Mouse (Mus musculus) limb, embryonic 14.5 days (tissue): ENCODE measurements around the gene Spout1. TPM values are rescaled to one million over a fixed set of nuclear protein-coding genes. Genes with fewer than 3 reads are reported as not detected.

Experiments
- ATAC-seq: fragments of 200-750 bp; cut with Nextera tagmentation; 2 replicates; pipeline ENCODE4 v1.8.0; 2017; ENCODE audit warnings: low read depth, moderate number of reproducible peaks, moderate TSS enrichment; ENCODE audit not compliant: low FRiP score
- DNase-seq: peaks from one replicate; pipeline ENCODE4 v3.0.0-alpha.2; 2015; ENCODE audit warnings: low spot score
- H3K27ac ChIP-seq: fragments of 300-500 bp; sonication (generic); replicated peaks from 2 replicates; pipeline ENCODE4 v1.5.1; 2014; ENCODE audit warnings: low read depth, mild to moderate bottlenecking, low read length, moderate library complexity, mixed read lengths
- H3K27me3 ChIP-seq: fragments of 300-500 bp; sonication (generic); 2 replicates; pipeline ENCODE4 v1.6.1; 2014; ENCODE audit warnings: low read length, mixed read lengths; ENCODE audit not compliant: control insufficient read depth, insufficient read depth
- H3K36me3 ChIP-seq: fragments of 300-500 bp; sonication (generic); 2 replicates; pipeline ENCODE4 v1.6.1; 2014; ENCODE audit warnings: mild to moderate bottlenecking, low read length, moderate library complexity, mixed read lengths; ENCODE audit not compliant: control insufficient read depth, insufficient read depth
- H3K4me1 ChIP-seq: fragments of 300-500 bp; sonication (generic); 2 replicates; pipeline ENCODE4 v1.6.1; 2014; ENCODE audit warnings: antibody characterized with exemption, low read length, mixed read lengths; ENCODE audit not compliant: control insufficient read depth, insufficient read depth
- H3K4me2 ChIP-seq: fragments of 300-500 bp; sonication (generic); replicated peaks from 2 replicates; pipeline ENCODE4 v1.6.1; 2014; ENCODE audit warnings: low read depth, mild to moderate bottlenecking, low read length, moderate library complexity; ENCODE audit not compliant: severe bottlenecking
- H3K4me3 ChIP-seq: fragments of 300-500 bp; sonication (generic); replicated peaks from 2 replicates; pipeline ENCODE4 v1.5.1; 2014; ENCODE audit warnings: low read length
- H3K9ac ChIP-seq: fragments of 300-500 bp; sonication (generic); 2 replicates; pipeline ENCODE4 v1.6.1; 2014; ENCODE audit warnings: mild to moderate bottlenecking, low read depth, low read length, moderate library complexity; ENCODE audit not compliant: severe bottlenecking
- H3K9me3 ChIP-seq: fragments of 300-500 bp; sonication (generic); 2 replicates; pipeline ENCODE4 v1.6.1; 2016; ENCODE audit warnings: low read length; ENCODE audit not compliant: control insufficient read depth
- POLR2A ChIP-seq: fragments of 200-500 bp; IDR thresholded peaks from 2 replicates; pipeline ENCODE4 v1.8.0; 2012; ENCODE audit warnings: inconsistent platforms, mild to moderate bottlenecking, moderate library complexity, borderline replicate concordance; ENCODE audit not compliant: insufficient read depth, insufficient read length; ENCODE audit errors: extremely low read depth
- WGBS: fragments of 180-500 bp; shearing (Covaris S2); extraction: QIAGEN DNeasy Blood & Tissue Kit; methylation state at CpG from one replicate; pipeline ENCODE4 v1.1.7; 2014; 5-methylcytosine and 5-hydroxymethylcytosine counted together
- polyA plus RNA-seq, 2 experiments: library from polyadenylated mRNA; depleted of rRNA in 1 of 2; stranded (reverse) in 1 of 2; unstranded in 1 of 2; fragments of >200 nt; fragmentation: Nextera tagmentation in 1 of 2; extraction: Ambion mirVana in 1 of 2; gene quantifications; 2 replicates each; pipeline versions ENCODE4 v1.2.1 to v1.2.3; 2012 to 2014

Gene Spout1
- 69.1 and 73.7 TPM in 2 replicates for polyA plus RNA-seq (2012; rRNA removed)
- polyA plus RNA-seq (2014; fragmentation: Nextera tagmentation; extraction: Ambion mirVana) = 75.6 and 79.9 TPM in 2 replicates

DNA sequence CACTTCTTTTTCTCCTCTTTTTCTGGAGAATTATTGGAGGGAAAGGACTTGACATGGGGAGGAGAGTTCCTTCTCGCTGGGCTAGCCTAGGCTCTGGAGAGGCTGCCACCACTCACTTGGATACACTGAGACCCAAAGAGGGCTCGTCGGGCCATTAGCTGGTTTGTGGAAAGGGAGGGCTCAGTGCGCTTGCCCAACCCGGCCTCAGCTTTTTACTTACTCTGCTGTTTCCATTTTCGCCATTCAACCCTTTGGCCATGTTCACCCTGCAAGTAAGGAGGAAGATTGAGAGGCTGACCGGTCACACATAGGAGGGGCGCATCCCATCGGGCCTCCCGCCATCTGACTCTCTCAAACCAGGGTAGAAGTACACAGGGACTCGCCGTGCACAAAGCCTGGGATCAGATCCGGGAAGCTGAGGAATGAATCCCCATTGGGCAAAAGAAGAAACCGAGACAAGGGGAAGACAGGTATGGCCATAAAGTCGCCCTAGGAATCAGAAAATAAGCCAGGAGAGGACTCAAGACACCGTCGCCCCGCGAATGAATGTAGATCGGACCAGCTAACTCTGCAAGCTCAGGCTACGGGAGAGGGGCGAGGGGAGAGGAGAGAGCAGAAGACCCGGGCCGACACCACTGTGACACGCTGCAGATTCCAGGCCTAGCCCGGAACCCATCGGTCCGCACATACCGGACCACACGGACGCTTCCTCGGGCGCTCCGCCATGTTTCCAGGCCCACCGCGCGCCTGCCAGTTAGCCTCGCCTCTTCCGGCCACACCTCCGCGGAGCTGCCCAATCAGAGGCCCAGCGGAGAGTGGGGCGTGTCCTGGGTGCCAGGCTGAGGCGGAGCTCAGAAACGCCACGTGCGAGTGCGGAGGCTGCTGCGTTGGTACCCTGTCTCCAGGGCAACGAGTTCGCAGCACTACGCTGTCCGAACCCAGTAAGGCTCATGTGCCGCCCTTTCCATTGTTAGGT, at the start of gene Spout1:
Gene Spout1, minus strand, starts transcription at position 760 of the 976 bp plus-strand sequence.
- Histone ChIP-seq H3K27me3 (no peaks in the 10 kb centered on the region), H3K4me3 (peak within 1 kb of the TSS; percentile 79), H3K36me3 (peaks cover 36% of the 10 kb centered on the region), H3K27ac (0 out of 2 replicates have a peak within 1 kb of the TSS, but pooled peaks have one; percentile 20), H3K9ac (peak within 1 kb of the TSS; percentile 78), H3K4me2 (peak within 1 kb of the TSS; percentile 75), H3K9me3 (no peaks in the 10 kb centered on the region), H3K4me1 (peaks cover 8% of the 10 kb centered on the region)
- ATAC-seq (peak; percentile 97), DNase-seq (peak; percentile 95)
- no peak for TF ChIP-seq POLR2A
- WGBS = 3% methylated on average over 49 of the region's 54 CpGs

- H3K36me3 ChIP-seq = no peaks in the 10 kb centered on the region
- no peaks in the 10 kb centered on the region for H3K4me1 ChIP-seq
- no peak overlapping the region for H3K9ac ChIP-seq
- H3K27me3 ChIP-seq = no peaks in the 10 kb centered on the region
- TF ChIP-seq POLR2A = no peak
- ATAC-seq (no peak), DNase-seq (no peak)
- no peak overlapping the region for H3K4me3 ChIP-seq
- no peak overlapping the region for H3K4me2 ChIP-seq
- no peak overlapping the region for H3K27ac ChIP-seq
- no peaks in the 10 kb centered on the region for H3K9me3 ChIP-seq
- WGBS = 91% methylated on average over 5 of the region's 5 CpGs
Observed at GRCm38 (mm10) chr2:30216293-30216692, 38.0 kb upstream of the Spout1 start.

DNA sequence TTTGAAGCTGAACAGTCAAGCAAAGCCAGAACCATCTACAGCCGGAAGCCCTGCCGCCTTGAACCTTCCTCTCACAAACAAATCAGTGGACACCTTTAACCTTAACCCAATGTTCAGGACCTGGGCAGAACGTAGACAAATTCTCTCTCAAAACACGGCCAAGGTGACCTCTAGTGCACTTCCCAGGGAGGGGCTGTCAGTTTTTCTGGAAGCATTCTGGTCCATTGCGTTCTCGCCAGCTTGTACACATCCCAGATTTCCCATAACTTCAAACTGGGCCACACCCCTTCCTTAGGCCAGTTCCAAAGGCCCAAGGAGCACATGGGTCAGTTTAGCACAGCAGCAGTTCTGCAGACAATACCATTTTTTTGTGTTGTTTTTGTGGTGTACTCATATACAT, 37.2 kb upstream of the Spout1 start:
- no peak overlapping the region for H3K4me2 ChIP-seq
- H3K9me3 ChIP-seq = no peaks in the 10 kb centered on the region
- H3K4me1 ChIP-seq = no peaks in the 10 kb centered on the region
- no peaks in the 10 kb centered on the region for H3K36me3 ChIP-seq
- no peak for ATAC-seq
- no peak overlapping the region for H3K9ac ChIP-seq
- H3K27me3 ChIP-seq = no peaks in the 10 kb centered on the region
- H3K27ac ChIP-seq = no peak overlapping the region
- 82% methylated on average over 6 of the region's 6 CpGs for WGBS
- TF ChIP-seq POLR2A = no peak
- H3K4me3 ChIP-seq = no peak overlapping the region
- no peak for DNase-seq

GRCm38 (mm10) chr2:30214745-30215144, 36.5 kb upstream of the Spout1 start:
- H3K4me1 ChIP-seq = no peaks in the 10 kb centered on the region
- H3K4me3 ChIP-seq = no peak overlapping the region
- H3K9me3 ChIP-seq = no peaks in the 10 kb centered on the region
- no peak overlapping the region for H3K4me2 ChIP-seq
- no peaks in the 10 kb centered on the region for H3K27me3 ChIP-seq
- H3K27ac ChIP-seq = no peak overlapping the region
- TF ChIP-seq POLR2A = no peak
- no peaks in the 10 kb centered on the region for H3K36me3 ChIP-seq
- ATAC-seq (no peak), DNase-seq (no peak)
- 92% methylated on average over 3 of the region's 3 CpGs for WGBS
- no peak overlapping the region for H3K9ac ChIP-seq

DNA sequence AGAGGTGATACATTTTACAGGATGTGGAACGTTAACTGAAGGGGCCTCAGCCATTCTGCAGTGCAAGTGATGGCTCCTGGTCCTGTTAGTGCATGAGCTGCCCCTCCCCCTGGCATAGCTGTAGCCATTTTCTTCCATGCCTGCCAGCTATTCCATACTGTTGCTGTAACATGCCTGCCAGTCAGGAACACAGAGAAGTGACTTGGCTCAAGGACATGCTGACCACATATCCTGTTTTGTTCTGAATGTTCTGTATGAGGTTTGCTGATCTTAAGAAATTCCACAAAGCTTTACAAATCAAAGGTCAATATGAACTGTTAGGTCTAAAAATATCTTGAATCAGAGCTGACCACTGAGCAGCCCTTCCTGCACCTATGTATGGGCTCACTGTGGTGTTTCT, 34.7 kb upstream of the Spout1 start:
- Histone ChIP-seq H3K4me1 (no peaks in the 10 kb centered on the region), H3K4me3 (no peak overlapping the region), H3K36me3 (no peaks in the 10 kb centered on the region), H3K9me3 (no peaks in the 10 kb centered on the region), H3K27me3 (no peaks in the 10 kb centered on the region), H3K9ac (no peak overlapping the region), H3K4me2 (no peak overlapping the region), H3K27ac (no peak overlapping the region)
- 50% methylated on average over 1 of the region's 1 CpGs for WGBS
- DNase-seq (no peak), ATAC-seq (no peak)
- no peak for TF ChIP-seq POLR2A
